Mouse (Mus musculus) midbrain, embryonic 12.5 days (tissue): ENCODE measurements around the gene Rps26. TPM values are rescaled to one million over a fixed set of nuclear protein-coding genes. Genes with fewer than 3 reads are reported as not detected.
"Not testable (repeated sequence)": the region's sequence is repeated elsewhere in the genome, so short reads cannot be mapped to it uniquely, and the experiment has no call there.

Experiments
- ATAC-seq: fragments of 200-750 bp; cut with Nextera tagmentation; 2 replicates; pipeline ENCODE4 v1.8.0; 2017; ENCODE audit warnings: low read depth, moderate TSS enrichment, moderate library complexity; ENCODE audit not compliant: low FRiP score
- H3K27ac ChIP-seq: fragments of 300-500 bp; sonication (generic); replicated peaks from 2 replicates; pipeline ENCODE4 v1.5.1; 2016; ENCODE audit warnings: mild to moderate bottlenecking
- H3K27me3 ChIP-seq: fragments of 300-500 bp; sonication (generic); 2 replicates; pipeline ENCODE4 v1.6.1; 2016; ENCODE audit warnings: mild to moderate bottlenecking
- H3K36me3 ChIP-seq: fragments of 300-500 bp; sonication (generic); 2 replicates; pipeline ENCODE4 v1.6.1; 2016
- H3K4me1 ChIP-seq: fragments of 300-500 bp; sonication (generic); 2 replicates; pipeline ENCODE4 v1.6.1; 2016
- H3K4me2 ChIP-seq: fragments of 300-500 bp; sonication (generic); replicated peaks from 2 replicates; pipeline ENCODE4 v1.6.1; 2016; ENCODE audit warnings: mild to moderate bottlenecking, moderate library complexity
- H3K4me3 ChIP-seq: fragments of 300-500 bp; sonication (generic); 2 replicates; pipeline ENCODE4 v1.5.1; 2016; ENCODE audit warnings: mild to moderate bottlenecking
- H3K9ac ChIP-seq: fragments of 300-500 bp; sonication (generic); replicated peaks from 2 replicates; pipeline ENCODE4 v1.6.1; 2016; ENCODE audit warnings: mild to moderate bottlenecking, moderate library complexity
- H3K9me3 ChIP-seq: fragments of 300-500 bp; sonication (generic); 2 replicates; pipeline ENCODE4 v1.6.1; 2016; ENCODE audit warnings: mild to moderate bottlenecking
- whole genome bisulfite sequencing: fragments of 180-500 bp; shearing (Covaris S2); methylation state at CpG from one replicate; pipeline ENCODE4 v1.1.7; 2016; 5-methylcytosine and 5-hydroxymethylcytosine counted together
- polyA plus RNA-seq: library from polyadenylated mRNA; unstranded; fragments of >200 nt; fragmentation: Nextera tagmentation; extraction: Ambion mirVana; gene quantifications from 2 replicates; pipeline ENCODE4 v1.2.1, GENCODE M21; 2016

The Rps26 gene
- polyA plus RNA-seq, 1 experiment from 2014 or later, result 444 TPM

GRCm38 (mm10) chr10:128637011-128637410 lies 10.5 kb upstream of the Rps26 start:
- peak overlapping the region; percentile 20; the same call in 1 of the 2 replicates for H3K9ac ChIP-seq
- peaks cover 73% of the 10 kb centered on the region for H3K36me3 ChIP-seq
- H3K4me2 ChIP-seq, result peak overlapping the region; percentile 26
- no peak for ATAC-seq
- H3K4me3 ChIP-seq, result no peak overlapping the region
- H3K4me1 ChIP-seq, result peaks cover 13% of the 10 kb centered on the region
- H3K9me3 ChIP-seq, result no peaks in the 10 kb centered on the region
- H3K27ac ChIP-seq, result peak overlapping the region; percentile 20
- no peaks in the 10 kb centered on the region for H3K27me3 ChIP-seq
- 5% methylated on average over 11 of the region's 11 CpGs for WGBS

- H3K27me3 ChIP-seq, result no peaks in the 10 kb centered on the region
- 50% methylated on average over 6 of the region's 6 CpGs for WGBS
- no peak overlapping the region for H3K4me3 ChIP-seq
- no peaks in the 10 kb centered on the region for H3K9me3 ChIP-seq
- no peak overlapping the region for H3K4me2 ChIP-seq
- peaks cover 69% of the 10 kb centered on the region for H3K36me3 ChIP-seq
- no peak for ATAC-seq
- H3K27ac ChIP-seq, result peak overlapping the region; percentile 20; the same call in 1 of the 2 replicates
- H3K9ac ChIP-seq, result no peak overlapping the region
- peaks cover 13% of the 10 kb centered on the region for H3K4me1 ChIP-seq
Measured at GRCm38 (mm10) chr10:128636561-128636960, 10.0 kb upstream of the Rps26 start.

- peaks cover 13% of the 10 kb centered on the region for H3K4me1 ChIP-seq
- no peak overlapping the region for H3K4me2 ChIP-seq
- 95% methylated on average over 13 of the region's 13 CpGs for WGBS
Measured at GRCm38 (mm10) chr10:128635697-128636096, 9.2 kb upstream of the Rps26 start.

GRCm38 (mm10) chr10:128631571-128631970 lies 5.0 kb upstream of the Rps26 start:
- 26% methylated on average over 6 of the region's 6 CpGs for WGBS

More at GRCm38 (mm10) chr10:128635697-128636096, 9.2 kb upstream of the Rps26 start:
- Histone ChIP-seq H3K4me3 (no peak overlapping the region), H3K9me3 (no peaks in the 10 kb centered on the region), H3K36me3 (peaks cover 61% of the 10 kb centered on the region), H3K27me3 (no peaks in the 10 kb centered on the region), H3K27ac (no peak overlapping the region), H3K9ac (no peak overlapping the region)
- no peak for ATAC-seq

GRCm38 (mm10) chr10:128630306-128630705 lies 3.8 kb upstream of the Rps26 start:
- not testable (repeated sequence) for H3K4me3 ChIP-seq, H3K9ac ChIP-seq, H3K9me3 ChIP-seq, H3K4me2 ChIP-seq, H3K27ac ChIP-seq, ATAC-seq, H3K27me3 ChIP-seq, H3K4me1 ChIP-seq
- peaks cover 30% of the 10 kb centered on the region for H3K36me3 ChIP-seq
- WGBS, result 80% methylated on average over 5 of the region's 5 CpGs

More at GRCm38 (mm10) chr10:128631571-128631970, 5.0 kb upstream of the Rps26 start:
- no peak overlapping the region for H3K4me3 ChIP-seq
- H3K9me3 ChIP-seq, result no peaks in the 10 kb centered on the region
- H3K4me1 ChIP-seq, result peaks cover 2% of the 10 kb centered on the region; the same call in 1 of the 2 replicates
- H3K4me2 ChIP-seq, result no peak overlapping the region
- ATAC-seq, result no peak
- H3K36me3 ChIP-seq, result peaks cover 41% of the 10 kb centered on the region
- H3K27ac ChIP-seq, result no peak overlapping the region
- H3K9ac ChIP-seq, result no peak overlapping the region
- no peaks in the 10 kb centered on the region for H3K27me3 ChIP-seq

- Histone ChIP-seq H3K4me1 (peaks cover 7% of the 10 kb centered on the region), H3K27me3 (no peaks in the 10 kb centered on the region), H3K36me3 (peaks cover 30% of the 10 kb centered on the region), H3K27ac (no peak overlapping the region), H3K4me2 (no peak overlapping the region), H3K9me3 (no peaks in the 10 kb centered on the region), H3K4me3 (no peak overlapping the region), H3K9ac (no peak overlapping the region)
- no peak for ATAC-seq
- 76% methylated on average over 2 of the region's 2 CpGs for WGBS
Measured at GRCm38 (mm10) chr10:128629746-128630145, 3.2 kb upstream of the Rps26 start.

GRCm38 (mm10) chr10:128627398-128628317 lies 1.1 kb upstream of the Rps26 start:
- ATAC-seq, result no peak
- no peak overlapping the region for H3K4me2 ChIP-seq
- WGBS, result 84% methylated on average over 10 of the region's 10 CpGs

GRCm38 (mm10) chr10:128625287-128625894 lies 1.2 kb downstream of the Rps26 start:
- Histone ChIP-seq H3K36me3 (peaks cover 30% of the 10 kb centered on the region), H3K4me2 (peak overlapping the region; percentile 73), H3K27ac (no peak overlapping the region), H3K27me3 (no peaks in the 10 kb centered on the region), H3K4me3 (peak overlapping the region; percentile 87), H3K9ac (peak overlapping the region; percentile 87), H3K9me3 (no peaks in the 10 kb centered on the region), H3K4me1 (peaks cover 7% of the 10 kb centered on the region)
- no peak for ATAC-seq
- 48% methylated on average over 7 of the region's 7 CpGs for WGBS

More at GRCm38 (mm10) chr10:128627398-128628317, 1.1 kb upstream of the Rps26 start:
- H3K27ac ChIP-seq, result no peak overlapping the region
- H3K4me1 ChIP-seq, result peaks cover 7% of the 10 kb centered on the region
- H3K4me3 ChIP-seq, result no peak overlapping the region
- H3K36me3 ChIP-seq, result peaks cover 30% of the 10 kb centered on the region
- no peaks in the 10 kb centered on the region for H3K9me3 ChIP-seq
- no peaks in the 10 kb centered on the region for H3K27me3 ChIP-seq
- no peak overlapping the region for H3K9ac ChIP-seq

GRCm38 (mm10) chr10:128623106-128623613 lies 3.4 kb downstream of the Rps26 start:
- H3K9me3 ChIP-seq, H3K4me2 ChIP-seq, H3K27me3 ChIP-seq, H3K4me1 ChIP-seq, H3K4me3 ChIP-seq, ATAC-seq, H3K9ac ChIP-seq, H3K27ac ChIP-seq: not testable (repeated sequence)
- H3K36me3 ChIP-seq, result peaks cover 30% of the 10 kb centered on the region
- WGBS, result 84% methylated on average over 4 of the region's 4 CpGs

- no peaks in the 10 kb centered on the region for H3K9me3 ChIP-seq
- no peak overlapping the region for H3K4me3 ChIP-seq
- ATAC-seq, result no peak
- H3K4me2 ChIP-seq, result no peak overlapping the region
- no peak overlapping the region for H3K9ac ChIP-seq
- H3K27me3 ChIP-seq, result no peaks in the 10 kb centered on the region
- peaks cover 7% of the 10 kb centered on the region for H3K4me1 ChIP-seq
- WGBS, result 84% methylated on average over 4 of the region's 4 CpGs
- H3K27ac ChIP-seq, result no peak overlapping the region
- peaks cover 30% of the 10 kb centered on the region for H3K36me3 ChIP-seq
Measured at GRCm38 (mm10) chr10:128622702-128623101, 3.8 kb downstream of the Rps26 start.

GRCm38 (mm10) chr10:128621986-128622520 lies 4.5 kb downstream of the Rps26 start:
- Histone ChIP-seq H3K4me3 (no peak overlapping the region), H3K27me3 (no peaks in the 10 kb centered on the region), H3K36me3 (peaks cover 30% of the 10 kb centered on the region), H3K27ac (no peak overlapping the region), H3K9me3 (no peaks in the 10 kb centered on the region), H3K4me2 (no peak overlapping the region), H3K4me1 (peaks cover 7% of the 10 kb centered on the region), H3K9ac (no peak overlapping the region)
- ATAC-seq, result no peak
- WGBS, result 81% methylated on average over 3 of the region's 3 CpGs

GRCm38 (mm10) chr10:128620241-128620640 lies 6.3 kb downstream of the Rps26 start:
- H3K36me3 ChIP-seq, result peaks cover 28% of the 10 kb centered on the region
- H3K27ac ChIP-seq, result no peak overlapping the region
- no peaks in the 10 kb centered on the region for H3K27me3 ChIP-seq
- H3K4me3 ChIP-seq, result no peak overlapping the region
- peaks cover 3% of the 10 kb centered on the region for H3K4me1 ChIP-seq
- H3K9me3 ChIP-seq, result no peaks in the 10 kb centered on the region
- no peak for ATAC-seq
- no peak overlapping the region for H3K9ac ChIP-seq
- H3K4me2 ChIP-seq, result no peak overlapping the region
